Mouse (Mus musculus) myocyte (in vitro differentiated cells): ENCODE measurements at regions not wholly inside any gene's neighbourhood (a gene's known extent, or its start where the extent isn't known, plus 50 kb on each side); places are given as distances from the start of the nearest gene placed in this dataset.

ENCODE experiments used
- E2F4 ChIP-seq: IDR thresholded peaks from one replicate; pipeline ENCODE4 v1.6.1; 2011; ENCODE audit warnings: mild to moderate bottlenecking, control low read depth, moderate library complexity; ENCODE audit not compliant: insufficient read depth
- MAX ChIP-seq: IDR thresholded peaks from one replicate; pipeline ENCODE4 v1.6.1; 2011; ENCODE audit warnings: low read depth, mild to moderate bottlenecking, control low read depth
- MYOD1 ChIP-seq, 3 experiments: IDR thresholded peaks; one replicate each; pipeline ENCODE4 v1.6.1; 2011; ENCODE audit warnings: control low read depth in 2 of 3, low read depth in 2 of 3, mild to moderate bottlenecking in 2 of 3, moderate library complexity in 1 of 3; ENCODE audit not compliant: insufficient read length in 2 of 3, control insufficient read depth in 1 of 3
- MYOG ChIP-seq, 3 experiments: IDR thresholded peaks; one replicate each; pipeline ENCODE4 v1.6.1; 2011; ENCODE audit warnings: control low read depth in 2 of 3, low read depth in 2 of 3, mild to moderate bottlenecking in 2 of 3; ENCODE audit not compliant: insufficient read length in 2 of 3, control insufficient read depth in 1 of 3, insufficient read depth in 1 of 3
- POLR2A ChIP-seq: IDR thresholded peaks from one replicate; pipeline ENCODE4 v1.6.1; 2011; ENCODE audit warnings: low read depth, mild to moderate bottlenecking, control low read depth, moderate library complexity; ENCODE audit not compliant: insufficient read length
- POLR2AphosphoS2 ChIP-seq: IDR thresholded peaks from one replicate; pipeline ENCODE4 v1.6.1; 2011; ENCODE audit warnings: low read depth, control low read depth; ENCODE audit not compliant: insufficient read length
- REST ChIP-seq: IDR thresholded peaks from one replicate; pipeline ENCODE4 v1.6.1; 2011; ENCODE audit warnings: mild to moderate bottlenecking, control low read depth, moderate library complexity; ENCODE audit not compliant: insufficient read depth, insufficient read length
- TCF12 ChIP-seq: IDR thresholded peaks from one replicate; pipeline ENCODE4 v1.6.1; 2011; ENCODE audit warnings: mild to moderate bottlenecking, control low read depth; ENCODE audit not compliant: poor library complexity, insufficient read depth, severe bottlenecking
- TCF3 ChIP-seq: IDR thresholded peaks from one replicate; pipeline ENCODE4 v1.6.1; 2011; ENCODE audit warnings: low read depth, control low read depth; ENCODE audit not compliant: insufficient read length
- USF1 ChIP-seq: IDR thresholded peaks from one replicate; pipeline ENCODE4 v1.6.1; 2011; ENCODE audit warnings: low read depth, mild to moderate bottlenecking, control low read depth, moderate library complexity

DNA sequence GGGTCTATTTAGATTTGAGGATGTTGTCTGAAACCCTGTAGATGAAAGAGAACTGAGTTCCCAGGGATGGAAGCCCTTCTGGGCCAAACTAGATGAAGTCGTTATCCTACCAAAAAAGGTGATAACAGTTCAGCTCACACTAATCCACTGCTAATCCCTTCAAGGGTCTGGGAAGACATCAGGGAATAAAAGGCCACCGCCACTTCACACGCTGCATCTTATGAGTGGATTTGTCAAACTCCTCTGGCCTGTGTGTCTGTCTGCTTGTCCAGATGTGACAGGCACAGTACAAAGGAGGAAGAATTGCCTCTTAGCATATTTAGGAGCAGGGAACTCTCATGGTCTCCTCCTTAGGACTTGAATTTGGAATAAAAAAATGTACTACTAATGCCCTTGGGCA is 171.2 kb upstream of the Tshz3 start:
- no peak for TF ChIP-seq REST
- TF ChIP-seq MAX = no peak
- TF ChIP-seq POLR2A = no peak
- no peak for TF ChIP-seq USF1
- TF ChIP-seq POLR2AphosphoS2 = no peak
- no peak for TF ChIP-seq E2F4
- TF ChIP-seq MYOG (IDR thresholded peaks at IDR 0.05; ENCODE audit: control insufficient read depth in 1 of 3, insufficient read depth in 1 of 3, insufficient read length in 2 of 3, low read depth in 2 of 3) = no peak
- no peak for TF ChIP-seq TCF12
- no peak for TF ChIP-seq MYOD1 (IDR thresholded peaks at IDR 0.05; ENCODE audit: control insufficient read depth in 1 of 3, insufficient read length in 2 of 3, low read depth in 2 of 3)
- no peak for TF ChIP-seq TCF3
